Mouse (Mus musculus): ENCODE results near the gene Vsig10. TPM values are rescaled to one million over a fixed set of nuclear protein-coding genes. Genes with fewer than 3 reads are reported as not detected.

The Vsig10 gene
- polyA plus RNA-seq, 1 experiment: 7.5 TPM

DNA sequence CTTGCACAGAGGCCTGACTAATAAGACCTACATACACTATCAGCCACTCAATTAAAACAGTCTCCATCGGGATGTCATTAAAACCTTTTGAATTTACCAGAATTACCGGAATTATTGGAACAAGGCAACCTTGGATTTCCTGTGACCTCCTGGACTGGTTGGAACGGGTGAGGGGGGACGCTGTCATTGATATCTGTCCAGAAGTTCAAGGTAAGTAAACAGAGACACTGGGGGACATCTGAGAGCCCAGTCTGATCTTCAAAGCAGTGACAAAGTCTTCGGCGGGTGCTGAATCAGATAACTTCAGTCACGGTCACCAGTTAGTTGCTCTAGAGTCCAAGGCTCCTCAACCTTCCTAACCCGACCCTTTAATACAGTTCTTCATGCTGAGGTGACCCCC, 23.9 kb upstream of the Vsig10 start:
- Histone ChIP-seq H3K4me1 (ENCODE audit: control insufficient read depth, insufficient read depth, low read length) (no peaks in the 10 kb centered on the region), H3K4me3 (ENCODE audit: insufficient read depth, low read length) (no peak overlapping the region), H3K27ac (ENCODE audit: insufficient read depth, low read length) (no peak overlapping the region)
- TF ChIP-seq POLR2A (IDR thresholded peaks at IDR 0.05; ENCODE audit: low read depth, low read length): no peak
- TF ChIP-seq CTCF (IDR thresholded peaks at IDR 0.05; ENCODE audit: borderline replicate concordance, insufficient read depth, low read length): no peak

DNA sequence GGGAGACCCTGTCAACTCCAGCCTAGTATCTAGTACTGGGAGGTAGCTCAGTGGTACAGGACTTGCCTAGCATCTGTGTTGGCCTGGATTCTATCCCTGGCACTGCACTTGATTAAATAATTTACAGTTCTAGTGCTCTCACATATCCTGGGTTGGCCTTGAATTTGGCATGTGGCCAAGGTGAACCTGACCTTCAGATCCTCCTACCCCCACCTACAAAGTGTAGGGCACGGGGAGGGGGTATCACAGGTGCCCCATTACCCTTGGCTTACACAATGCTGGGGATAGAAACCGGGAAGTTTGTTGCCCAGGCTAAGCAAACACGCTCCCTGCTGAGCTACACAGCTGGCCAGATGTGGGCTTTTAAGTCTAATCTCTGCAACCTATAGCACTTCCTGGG, 16.0 kb upstream of the Vsig10 start:
- Histone ChIP-seq H3K27ac (ENCODE audit: insufficient read depth, low read length) (no peak overlapping the region), H3K4me1 (ENCODE audit: control insufficient read depth, insufficient read depth, low read length) (no peaks in the 10 kb centered on the region), H3K4me3 (ENCODE audit: insufficient read depth, low read length) (no peak overlapping the region)
- TF ChIP-seq CTCF (IDR thresholded peaks at IDR 0.05; ENCODE audit: borderline replicate concordance, insufficient read depth, low read length) (no peak), POLR2A (IDR thresholded peaks at IDR 0.05; ENCODE audit: low read depth, low read length) (no peak)

GRCm38 (mm10) chr5:117303691-117304579, 14.9 kb upstream of the Vsig10 start:
- Histone ChIP-seq H3K4me3 (ENCODE audit: insufficient read depth, low read length) (no peak overlapping the region), H3K27ac (ENCODE audit: insufficient read depth, low read length) (no peak overlapping the region)
- no peak for TF ChIP-seq CTCF (IDR thresholded peaks at IDR 0.05; ENCODE audit: borderline replicate concordance, insufficient read depth, low read length)
- no peak for TF ChIP-seq POLR2A (IDR thresholded peaks at IDR 0.05; ENCODE audit: low read depth, low read length)

DNA sequence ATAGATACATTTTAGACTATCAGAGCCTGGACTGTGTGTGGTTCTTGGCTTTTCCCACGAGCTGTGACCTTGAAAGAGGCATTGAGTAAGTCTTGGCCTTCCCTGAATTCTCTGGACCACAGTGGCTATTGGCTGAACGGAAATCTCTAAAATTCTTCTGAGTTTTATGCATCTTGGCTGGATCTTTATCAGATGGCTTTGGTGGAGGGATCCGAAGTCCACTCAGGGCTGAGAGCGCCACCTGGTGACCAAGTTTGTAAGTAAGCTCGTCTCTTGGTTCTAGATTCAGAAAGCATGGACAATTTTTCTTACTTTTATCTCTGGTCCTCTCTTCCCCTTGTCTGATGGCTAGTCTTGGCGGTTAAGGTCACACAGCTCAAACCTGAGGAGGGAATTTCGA, 13.9 kb upstream of the Vsig10 start:
- Histone ChIP-seq H3K27ac (ENCODE audit: insufficient read depth, low read length) (no peak overlapping the region), H3K4me1 (ENCODE audit: control insufficient read depth, insufficient read depth, low read length) (no peaks in the 10 kb centered on the region), H3K4me3 (ENCODE audit: insufficient read depth, low read length) (no peak overlapping the region)
- TF ChIP-seq POLR2A (IDR thresholded peaks at IDR 0.05; ENCODE audit: low read depth, low read length): no peak
- 0 out of 2 replicates have a peak, but pooled peaks have one; percentile 32 for TF ChIP-seq CTCF (IDR thresholded peaks at IDR 0.05; ENCODE audit: borderline replicate concordance, insufficient read depth, low read length)

More at GRCm38 (mm10) chr5:117303691-117304579, 14.9 kb upstream of the Vsig10 start:
- no peaks in the 10 kb centered on the region for H3K4me1 ChIP-seq (ENCODE audit: control insufficient read depth, insufficient read depth, low read length)

DNA sequence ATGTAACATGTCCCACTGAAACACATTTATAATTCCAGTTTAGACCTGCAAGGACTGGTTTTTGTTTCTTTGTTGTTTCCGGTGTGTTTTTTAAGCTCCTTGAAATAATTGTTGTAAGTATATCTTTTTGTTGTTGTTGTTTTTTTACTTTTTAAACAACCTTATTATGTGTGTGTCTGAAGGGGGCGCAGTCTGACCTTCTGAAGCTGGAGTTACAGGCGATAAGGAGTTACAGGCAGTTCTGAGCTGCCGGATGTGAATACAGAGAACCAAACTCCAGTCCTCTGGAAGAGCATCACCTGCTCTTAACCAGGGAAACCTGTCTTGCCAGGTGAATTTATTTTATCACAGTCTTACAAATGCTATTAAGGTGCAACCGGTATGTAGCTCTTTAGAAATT, 13.1 kb upstream of the Vsig10 start:
- Histone ChIP-seq H3K4me1 (ENCODE audit: control insufficient read depth, insufficient read depth, low read length) (no peaks in the 10 kb centered on the region), H3K4me3 (ENCODE audit: insufficient read depth, low read length) (no peak overlapping the region), H3K27ac (ENCODE audit: insufficient read depth, low read length) (no peak overlapping the region)
- no peak for TF ChIP-seq POLR2A (IDR thresholded peaks at IDR 0.05; ENCODE audit: low read depth, low read length)
- TF ChIP-seq CTCF (IDR thresholded peaks at IDR 0.05; ENCODE audit: borderline replicate concordance, insufficient read depth, low read length): no peak

DNA sequence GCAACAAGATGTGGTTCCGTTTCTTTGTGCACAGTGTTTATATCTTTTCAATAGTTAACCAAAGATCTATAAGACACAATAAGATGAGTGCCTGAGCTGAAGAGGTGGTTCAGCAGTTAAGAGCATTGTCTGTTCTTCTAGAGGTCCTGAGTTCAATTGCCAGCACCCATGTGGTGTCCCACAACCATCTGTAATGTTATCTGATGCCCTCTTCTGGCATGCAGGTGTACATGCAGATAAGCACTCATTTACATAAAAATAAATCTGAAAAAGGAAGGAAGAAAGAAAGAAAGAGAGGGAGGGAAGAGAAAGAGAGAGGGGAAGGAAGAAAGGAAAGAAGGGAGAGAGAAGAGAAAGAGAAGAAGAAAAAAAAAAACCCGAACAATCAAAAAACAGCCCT, 12.1 kb upstream of the Vsig10 start:
- Histone ChIP-seq H3K4me3 (ENCODE audit: insufficient read depth, low read length) (no peak overlapping the region), H3K27ac (ENCODE audit: insufficient read depth, low read length) (no peak overlapping the region), H3K4me1 (ENCODE audit: control insufficient read depth, insufficient read depth, low read length) (no peaks in the 10 kb centered on the region)
- no peak for TF ChIP-seq POLR2A (IDR thresholded peaks at IDR 0.05; ENCODE audit: low read depth, low read length)
- no peak for TF ChIP-seq CTCF (IDR thresholded peaks at IDR 0.05; ENCODE audit: borderline replicate concordance, insufficient read depth, low read length)

DNA sequence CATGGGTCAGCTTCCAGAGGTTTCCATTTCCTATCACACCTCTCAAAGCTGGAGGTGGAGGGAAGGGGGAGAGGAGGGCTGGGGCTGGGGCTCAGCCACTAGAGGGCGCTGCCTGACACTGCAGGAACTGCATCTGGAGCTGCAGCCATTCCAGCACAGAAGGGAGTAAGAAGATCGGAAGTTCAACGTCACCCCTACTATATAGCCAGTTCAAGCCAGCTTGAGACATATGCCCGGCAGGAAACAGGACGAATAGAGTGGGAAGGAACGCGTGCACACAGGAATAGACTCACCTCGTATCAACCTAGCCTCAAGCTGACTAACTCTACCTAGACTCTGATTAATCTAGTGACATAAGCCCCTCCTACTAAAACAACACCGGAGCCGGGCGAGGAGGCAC, 11.2 kb upstream of the Vsig10 start:
- TF ChIP-seq CTCF (IDR thresholded peaks at IDR 0.05; ENCODE audit: borderline replicate concordance, insufficient read depth, low read length): peak; percentile 83
- TF ChIP-seq POLR2A (IDR thresholded peaks at IDR 0.05; ENCODE audit: low read depth, low read length): no peak
- H3K27ac ChIP-seq (ENCODE audit: insufficient read depth, low read length): no peak overlapping the region
- H3K4me1 ChIP-seq (ENCODE audit: control insufficient read depth, insufficient read depth, low read length): no peaks in the 10 kb centered on the region
- no peak overlapping the region for H3K4me3 ChIP-seq (ENCODE audit: insufficient read depth, low read length)

DNA sequence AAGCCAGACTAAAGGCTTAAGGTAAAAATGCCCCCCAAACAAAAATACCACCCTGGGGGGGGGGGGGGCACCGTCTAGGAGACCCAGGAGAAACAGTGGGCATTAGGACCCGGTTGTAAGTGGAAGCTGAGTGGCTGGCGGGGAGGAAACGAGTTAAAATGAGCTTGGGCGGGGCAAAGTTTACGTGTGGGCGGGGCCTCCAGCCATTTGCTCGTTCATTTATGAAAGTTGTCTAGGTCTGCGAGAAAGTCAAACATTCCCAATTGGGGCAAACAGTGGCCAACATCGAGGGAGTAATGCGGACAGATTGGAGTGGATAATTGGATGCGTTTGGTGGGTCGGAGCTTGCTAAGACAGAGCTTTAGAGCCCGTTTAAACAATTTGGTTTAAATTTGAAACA, 5.5 kb upstream of the Vsig10 start:
- no peak overlapping the region for H3K27ac ChIP-seq (ENCODE audit: insufficient read depth, low read length)
- TF ChIP-seq POLR2A (IDR thresholded peaks at IDR 0.05; ENCODE audit: low read depth, low read length) (peak; percentile 55; the same call in 1 of the 2 replicates), CTCF (IDR thresholded peaks at IDR 0.05; ENCODE audit: borderline replicate concordance, insufficient read depth, low read length) (no peak)
- no peak overlapping the region for H3K4me3 ChIP-seq (ENCODE audit: insufficient read depth, low read length)
- H3K4me1 ChIP-seq (ENCODE audit: control insufficient read depth, insufficient read depth, low read length): peaks cover 3% of the 10 kb centered on the region; the same call in 1 of the 2 replicates

- TF ChIP-seq POLR2A (IDR thresholded peaks at IDR 0.05; ENCODE audit: low read depth, low read length): no peak
- TF ChIP-seq CTCF (IDR thresholded peaks at IDR 0.05; ENCODE audit: borderline replicate concordance, insufficient read depth, low read length): no peak
- H3K4me1 ChIP-seq (ENCODE audit: control insufficient read depth, insufficient read depth, low read length): peaks cover 3% of the 10 kb centered on the region; the same call in 1 of the 2 replicates
- no peak overlapping the region for H3K4me3 ChIP-seq (ENCODE audit: insufficient read depth, low read length)
- no peak overlapping the region for H3K27ac ChIP-seq (ENCODE audit: insufficient read depth, low read length)
These were observed 5.0 kb upstream of the Vsig10 start for GRCm38 (mm10) chr5:117313909-117314308.
